Mouse (Mus musculus): ENCODE data around the gene Pde7b. TPM values are rescaled to one million over a fixed set of nuclear protein-coding genes. Genes with fewer than 3 reads are reported as not detected.

Gene Pde7b
- polyA plus RNA-seq, 1 experiment from 2014 or later = 2.1 TPM

DNA sequence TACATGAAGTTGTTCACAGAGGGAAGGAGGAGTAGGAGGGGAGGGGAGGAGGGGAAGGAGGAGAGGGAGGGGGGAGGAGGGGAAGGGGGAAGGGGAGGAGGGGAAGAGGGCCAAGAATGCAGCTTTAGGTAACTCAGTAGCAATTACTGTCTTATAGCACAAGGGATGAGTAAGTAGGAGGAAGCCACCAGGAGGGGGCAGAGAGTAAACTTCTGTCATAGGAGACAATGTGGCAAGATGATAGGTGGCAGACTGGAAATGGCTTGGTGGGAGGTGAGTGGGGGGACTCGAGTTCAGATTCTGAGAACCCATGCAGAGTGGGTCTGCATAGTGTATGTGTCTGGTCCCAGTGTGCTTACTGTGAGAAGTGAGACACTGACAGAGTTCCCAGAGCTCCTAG lies 234.1 kb downstream of the Pde7b start:
- Histone ChIP-seq H3K27me3 (ENCODE audit: insufficient read depth, poor library complexity, severe bottlenecking) (no peaks in the 10 kb centered on the region), H3K36me3 (no peaks in the 10 kb centered on the region), H3K4me1 (replicated peaks) (0 out of 2 replicates have a peak, but pooled peaks cover 12% of the 10 kb centered on the region), H3K27ac (no peak overlapping the region), H3K4me3 (no peak overlapping the region), H3K9me3 (no peaks in the 10 kb centered on the region)
- WGBS = 44% methylated on average over 1 of the region's 1 CpGs
- no peak for DNase-seq (ENCODE audit: low spot score)

DNA sequence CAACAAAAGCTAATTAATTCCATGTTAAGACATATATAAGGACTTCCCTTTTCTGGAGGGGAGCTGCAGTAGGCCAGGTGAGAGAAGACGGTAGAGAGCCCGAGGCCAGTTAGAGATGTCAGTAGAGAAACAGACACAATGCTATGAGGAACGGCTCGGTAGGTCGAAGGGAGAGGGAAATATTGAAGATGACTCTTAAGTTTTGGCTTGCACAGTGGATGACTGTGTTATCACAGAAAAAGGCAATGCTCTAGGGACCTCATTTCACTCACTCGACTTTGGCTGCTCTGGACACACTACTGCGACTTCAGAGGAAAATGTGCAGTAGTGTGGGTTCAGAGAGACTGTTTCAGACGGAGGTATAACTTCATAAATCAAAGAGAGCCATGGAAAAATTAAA lies 234.6 kb downstream of the Pde7b start:
- H3K4me3 ChIP-seq = no peak overlapping the region
- H3K36me3 ChIP-seq = no peaks in the 10 kb centered on the region
- no peaks in the 10 kb centered on the region for H3K9me3 ChIP-seq
- no peaks in the 10 kb centered on the region for H3K27me3 ChIP-seq (ENCODE audit: insufficient read depth, poor library complexity, severe bottlenecking)
- H3K27ac ChIP-seq = no peak overlapping the region
- WGBS = 79% methylated on average over 8 of the region's 8 CpGs
- H3K4me1 ChIP-seq (replicated peaks) = 0 out of 2 replicates have a peak, but pooled peaks cover 9% of the 10 kb centered on the region
- no peak for DNase-seq (ENCODE audit: low spot score)

DNA sequence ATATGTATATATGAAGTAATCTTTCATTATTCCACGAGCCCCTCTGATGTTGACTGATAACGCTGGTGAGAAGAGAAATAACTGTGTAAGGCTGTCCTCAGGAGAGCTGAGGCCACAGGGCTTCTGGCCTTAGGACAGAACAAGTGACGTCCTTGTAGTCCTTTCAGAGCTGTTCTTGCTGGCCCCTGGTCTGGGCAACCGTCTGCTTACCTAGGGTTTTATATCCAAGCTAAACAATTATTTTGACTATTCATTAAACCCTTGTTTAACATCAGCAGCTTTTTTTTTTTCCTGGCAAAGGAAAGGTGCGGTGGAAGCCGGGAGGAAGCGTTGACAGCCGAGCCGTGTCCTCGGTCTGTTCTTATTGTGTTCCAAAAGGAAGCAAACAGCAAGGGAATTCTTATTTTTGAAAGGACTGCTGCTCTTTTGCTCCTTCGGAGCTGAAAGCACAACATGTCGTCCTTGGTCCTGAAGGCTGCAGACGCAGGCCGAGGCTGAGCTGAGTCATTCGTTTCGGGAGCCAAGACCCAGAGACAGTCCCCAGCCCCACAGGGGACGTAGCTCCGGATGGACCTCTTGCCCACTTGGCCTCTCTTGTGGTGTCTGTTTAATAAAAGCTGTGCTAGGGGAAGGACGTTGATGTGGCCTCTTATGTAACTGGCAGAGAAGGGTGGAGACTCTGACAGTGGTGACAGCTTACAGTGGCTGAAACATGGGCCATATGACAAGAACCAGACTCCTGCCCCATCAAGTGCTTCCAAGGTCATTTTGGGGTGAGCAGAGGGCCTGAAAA lies 238.2 kb downstream of the Pde7b start:
- WGBS = 76% methylated on average over 19 of the region's 19 CpGs
- no peak overlapping the region for H3K27ac ChIP-seq
- no peaks in the 10 kb centered on the region for H3K27me3 ChIP-seq (ENCODE audit: insufficient read depth, poor library complexity, severe bottlenecking)
- H3K4me1 ChIP-seq (replicated peaks) = 0 out of 2 replicates have a peak, but pooled peaks cover 8% of the 10 kb centered on the region
- no peaks in the 10 kb centered on the region for H3K9me3 ChIP-seq
- no peak overlapping the region for H3K4me3 ChIP-seq
- DNase-seq (ENCODE audit: low spot score) = no peak
- no peaks in the 10 kb centered on the region for H3K36me3 ChIP-seq

DNA sequence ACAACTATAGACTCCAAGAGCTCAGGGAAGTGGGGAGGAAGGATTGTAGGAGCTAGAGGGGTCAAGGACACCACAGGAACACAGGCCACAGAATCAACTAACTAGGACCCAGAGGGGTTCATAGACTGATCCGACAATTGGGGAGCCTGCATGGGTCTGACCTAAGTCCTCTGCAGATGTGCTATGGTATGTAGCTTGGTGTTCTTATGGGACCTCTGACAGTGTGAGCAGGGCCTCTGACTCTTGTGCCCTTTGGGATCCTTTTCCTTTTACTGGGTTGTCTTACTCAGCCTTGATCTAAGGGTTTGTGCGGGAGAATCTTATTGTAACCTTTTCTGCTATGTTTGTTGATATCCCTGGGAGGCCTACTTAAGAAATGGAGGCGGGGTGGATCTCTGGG lies 239.1 kb downstream of the Pde7b start:
- Histone ChIP-seq H3K4me1 (replicated peaks) (0 out of 2 replicates have a peak, but pooled peaks cover 6% of the 10 kb centered on the region), H3K9me3 (no peaks in the 10 kb centered on the region), H3K27ac (no peak overlapping the region), H3K4me3 (no peak overlapping the region), H3K27me3 (ENCODE audit: insufficient read depth, poor library complexity, severe bottlenecking) (no peaks in the 10 kb centered on the region), H3K36me3 (no peaks in the 10 kb centered on the region)
- no peak for DNase-seq (ENCODE audit: low spot score)
- WGBS = 65% methylated on average over 3 of the region's 3 CpGs

DNA sequence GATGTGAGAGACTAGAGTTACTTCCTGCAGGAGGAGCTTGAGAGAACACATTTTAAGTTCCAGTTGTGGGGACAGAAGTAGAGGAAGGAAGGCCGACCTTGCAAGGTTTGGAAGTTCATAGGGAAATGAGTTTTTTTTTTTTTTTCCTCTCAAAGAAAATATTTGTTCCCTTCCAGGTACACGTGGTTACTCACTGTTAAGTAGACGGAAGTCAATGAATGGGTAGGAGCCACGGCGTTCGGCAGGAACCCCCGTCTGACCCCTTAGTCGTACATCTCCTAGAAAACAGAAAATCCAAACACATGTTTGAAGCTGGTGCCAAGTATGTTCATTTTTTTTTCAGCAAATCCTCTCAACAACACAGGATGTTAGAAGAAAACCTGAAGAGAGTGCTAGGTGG lies 245.4 kb downstream of the Pde7b start:
- Histone ChIP-seq H3K36me3 (no peaks in the 10 kb centered on the region), H3K27ac (no peak overlapping the region), H3K9me3 (no peaks in the 10 kb centered on the region), H3K4me3 (no peak overlapping the region), H3K27me3 (ENCODE audit: insufficient read depth, poor library complexity, severe bottlenecking) (no peaks in the 10 kb centered on the region), H3K4me1 (replicated peaks) (peaks cover 9% of the 10 kb centered on the region)
- WGBS = 91% methylated on average over 8 of the region's 8 CpGs
- DNase-seq (ENCODE audit: low spot score) = no peak

DNA sequence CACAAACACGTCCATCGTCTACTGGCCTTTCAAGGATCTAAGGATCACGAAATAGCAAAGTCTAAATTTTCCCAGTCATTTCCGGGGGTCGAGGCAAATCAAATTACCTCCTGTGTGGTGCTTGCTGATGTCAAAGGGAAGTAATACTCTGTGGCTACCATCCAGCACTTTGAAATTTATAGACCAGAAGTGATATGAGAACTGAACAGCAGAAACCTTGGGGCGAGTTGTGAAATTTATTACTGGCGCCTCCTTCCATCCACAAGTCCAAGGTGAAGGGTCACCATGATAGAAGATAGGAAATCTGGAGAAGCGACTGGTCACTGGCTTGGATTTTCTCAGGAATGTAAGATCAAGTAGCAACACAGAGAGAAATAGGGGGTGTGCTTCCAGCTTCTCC lies 246.4 kb downstream of the Pde7b start:
- no peaks in the 10 kb centered on the region for H3K9me3 ChIP-seq
- no peak for DNase-seq (ENCODE audit: low spot score)
- H3K27me3 ChIP-seq (ENCODE audit: insufficient read depth, poor library complexity, severe bottlenecking) = no peaks in the 10 kb centered on the region
- no peak overlapping the region for H3K27ac ChIP-seq
- peaks cover 16% of the 10 kb centered on the region for H3K4me1 ChIP-seq (replicated peaks)
- WGBS = 84% methylated on average over 8 of the region's 8 CpGs
- H3K4me3 ChIP-seq = no peak overlapping the region
- no peaks in the 10 kb centered on the region for H3K36me3 ChIP-seq

DNA sequence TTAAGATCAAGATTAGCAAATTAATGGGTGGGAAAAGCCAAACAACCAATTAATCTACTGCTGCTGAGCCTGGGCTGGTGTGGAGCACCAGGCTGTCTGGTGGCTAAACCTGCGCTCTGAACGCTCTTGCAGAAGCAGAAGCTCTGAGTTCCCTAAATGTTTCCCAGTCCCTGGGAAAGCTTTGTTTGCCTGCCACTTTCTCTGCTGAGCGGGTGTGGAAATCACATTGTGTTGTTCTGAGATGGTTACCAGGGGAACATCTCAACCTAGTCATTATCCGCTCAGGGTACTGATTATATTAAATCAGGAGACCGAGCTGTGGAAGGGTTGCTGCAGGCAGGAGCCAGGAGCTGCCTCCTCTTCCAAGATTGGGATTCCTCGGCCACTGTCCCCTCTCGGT lies 250.0 kb downstream of the Pde7b start:
- no peaks in the 10 kb centered on the region for H3K9me3 ChIP-seq
- DNase-seq (ENCODE audit: low spot score) = peak; percentile 38
- WGBS = 30% methylated on average over 7 of the region's 7 CpGs
- H3K4me1 ChIP-seq (replicated peaks) = peaks cover 16% of the 10 kb centered on the region
- peak overlapping the region; percentile 67 for H3K27ac ChIP-seq
- no peaks in the 10 kb centered on the region for H3K27me3 ChIP-seq (ENCODE audit: insufficient read depth, poor library complexity, severe bottlenecking)
- no peak overlapping the region for H3K4me3 ChIP-seq
- H3K36me3 ChIP-seq = no peaks in the 10 kb centered on the region

DNA sequence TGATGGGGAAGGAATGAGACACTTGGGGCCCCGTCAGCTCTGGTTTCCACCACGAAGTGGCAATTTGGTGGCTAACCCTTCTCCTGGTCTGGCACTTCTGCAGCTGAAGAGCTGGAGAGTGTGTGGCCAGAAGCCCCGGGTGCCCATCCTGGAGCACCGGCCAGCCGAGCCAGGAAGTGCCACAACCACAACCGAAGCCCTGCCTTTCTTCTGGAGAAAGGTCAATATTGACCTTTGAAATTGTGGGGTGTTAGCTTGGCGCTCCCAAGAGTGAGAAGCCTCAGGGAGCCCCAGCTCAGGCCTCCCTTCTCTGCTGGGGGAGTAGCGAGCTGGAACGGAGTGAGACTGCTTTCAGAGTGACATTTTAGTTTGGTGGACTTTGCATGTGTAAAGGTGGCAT lies 250.8 kb downstream of the Pde7b start:
- H3K27ac ChIP-seq = peak overlapping the region; percentile 37
- no peaks in the 10 kb centered on the region for H3K36me3 ChIP-seq
- DNase-seq (ENCODE audit: low spot score) = no peak

DNA sequence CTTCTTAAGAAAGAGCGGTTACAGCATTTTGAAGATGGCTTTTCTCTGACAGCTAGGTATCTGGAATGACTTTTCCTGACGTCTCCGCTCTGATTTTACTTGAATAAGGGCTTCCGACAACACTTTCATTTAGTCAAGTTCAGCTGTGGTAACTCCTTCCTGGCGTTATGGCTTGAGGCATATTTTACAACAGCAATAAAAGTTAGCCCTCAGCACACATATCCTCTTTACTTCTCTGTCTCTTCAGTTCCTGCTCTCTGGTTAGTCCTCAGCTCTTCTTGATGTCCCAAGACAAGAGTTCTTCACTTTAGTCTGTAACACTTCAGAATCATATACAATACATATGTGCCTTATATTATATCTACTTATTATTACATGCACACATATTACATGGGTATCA lies 251.4 kb downstream of the Pde7b start:
- H3K4me3 ChIP-seq = no peak overlapping the region
- H3K9me3 ChIP-seq = no peaks in the 10 kb centered on the region
- H3K27ac ChIP-seq = no peak overlapping the region
- 92% methylated on average over 5 of the region's 5 CpGs for WGBS
- DNase-seq (ENCODE audit: low spot score) = no peak
- H3K4me1 ChIP-seq (replicated peaks) = peaks cover 16% of the 10 kb centered on the region
- H3K36me3 ChIP-seq = no peaks in the 10 kb centered on the region
- H3K27me3 ChIP-seq (ENCODE audit: insufficient read depth, poor library complexity, severe bottlenecking) = no peaks in the 10 kb centered on the region

More for the DNA sequence above, 250.8 kb downstream of the Pde7b start:
- H3K4me3 ChIP-seq = no peak overlapping the region
- 61% methylated on average over 9 of the region's 9 CpGs for WGBS
- peaks cover 16% of the 10 kb centered on the region for H3K4me1 ChIP-seq (replicated peaks)
- no peaks in the 10 kb centered on the region for H3K9me3 ChIP-seq
- H3K27me3 ChIP-seq (ENCODE audit: insufficient read depth, poor library complexity, severe bottlenecking) = no peaks in the 10 kb centered on the region

DNA sequence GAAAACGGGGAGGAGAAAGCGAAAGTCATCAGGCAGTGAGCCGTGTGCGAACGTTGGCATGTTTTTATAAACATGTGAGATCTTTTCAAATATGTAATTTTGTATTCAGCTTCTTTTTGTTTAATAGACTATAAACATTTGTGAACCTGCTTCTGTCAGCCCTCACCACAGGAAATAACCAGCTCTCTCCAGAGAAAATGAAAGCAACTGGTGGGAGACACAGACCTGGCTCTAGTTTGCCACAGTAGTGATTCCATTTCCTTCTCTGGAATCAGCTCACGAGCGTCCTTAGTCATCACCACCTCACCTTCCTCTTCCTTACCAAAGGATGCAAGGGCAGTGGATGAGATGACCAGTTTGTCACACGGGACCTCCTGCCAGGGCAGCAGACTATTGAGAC lies 252.9 kb downstream of the Pde7b start:
- H3K36me3 ChIP-seq = no peaks in the 10 kb centered on the region
- H3K27me3 ChIP-seq (ENCODE audit: insufficient read depth, poor library complexity, severe bottlenecking) = no peaks in the 10 kb centered on the region

DNA sequence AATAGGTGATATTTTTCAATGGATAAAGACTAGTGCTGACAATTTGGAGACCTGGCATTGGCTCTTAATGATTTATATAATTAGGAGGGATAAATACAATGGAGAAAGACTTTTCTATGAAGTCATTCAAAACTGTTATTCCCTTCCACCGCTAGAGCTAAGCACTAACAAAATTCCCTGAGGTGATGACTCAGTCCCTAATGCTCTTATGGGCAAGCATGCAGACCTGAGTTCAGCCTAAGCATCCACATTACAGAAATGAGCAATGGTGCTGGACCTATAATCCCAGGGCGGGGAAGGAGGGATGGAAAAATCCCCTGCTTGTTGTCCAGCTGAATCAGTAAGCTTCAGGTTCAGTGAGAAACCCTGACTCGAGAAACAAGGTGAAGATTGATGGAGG lies 260.2 kb downstream of the Pde7b start:
- no peak overlapping the region for H3K27ac ChIP-seq
- 84% methylated on average over 3 of the region's 3 CpGs for WGBS

More for the DNA sequence above, 252.9 kb downstream of the Pde7b start:
- Histone ChIP-seq H3K9me3 (no peaks in the 10 kb centered on the region), H3K27ac (no peak overlapping the region), H3K4me1 (replicated peaks) (peaks cover 16% of the 10 kb centered on the region), H3K4me3 (no peak overlapping the region)
- DNase-seq (ENCODE audit: low spot score) = no peak
- WGBS = 90% methylated on average over 8 of the region's 8 CpGs

DNA sequence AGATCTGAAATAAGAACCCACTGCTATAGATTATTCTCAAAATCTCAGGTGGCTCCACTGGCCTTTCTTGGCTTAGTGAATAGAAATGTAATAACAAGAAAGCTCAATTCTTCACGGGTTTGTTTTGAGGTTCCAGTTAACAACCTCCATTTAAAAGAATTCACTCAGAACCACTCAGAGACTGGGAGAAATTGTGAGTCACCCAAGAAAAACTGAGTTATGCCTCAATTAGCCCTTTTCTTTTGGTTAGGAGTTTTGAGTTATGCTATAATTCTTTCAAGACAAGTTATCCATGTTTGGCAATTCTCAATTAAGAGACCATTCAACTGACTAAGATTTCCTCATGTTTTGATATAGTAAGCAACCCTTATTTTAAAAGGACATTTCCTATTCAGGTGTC lies 260.9 kb downstream of the Pde7b start:
- no peak for DNase-seq (ENCODE audit: low spot score)
- no peak overlapping the region for H3K4me3 ChIP-seq
- no peaks in the 10 kb centered on the region for H3K9me3 ChIP-seq
- 83% methylated on average over 1 of the region's 1 CpGs for WGBS
- H3K27ac ChIP-seq = no peak overlapping the region
- no peaks in the 10 kb centered on the region for H3K36me3 ChIP-seq
- H3K27me3 ChIP-seq (ENCODE audit: insufficient read depth, poor library complexity, severe bottlenecking) = no peaks in the 10 kb centered on the region
- no peaks in the 10 kb centered on the region for H3K4me1 ChIP-seq (replicated peaks)

More for the DNA sequence above, 260.2 kb downstream of the Pde7b start:
- no peaks in the 10 kb centered on the region for H3K4me1 ChIP-seq (replicated peaks)
- H3K9me3 ChIP-seq = no peaks in the 10 kb centered on the region
- no peak for DNase-seq (ENCODE audit: low spot score)
- H3K4me3 ChIP-seq = no peak overlapping the region
- no peaks in the 10 kb centered on the region for H3K27me3 ChIP-seq (ENCODE audit: insufficient read depth, poor library complexity, severe bottlenecking)
- H3K36me3 ChIP-seq = no peaks in the 10 kb centered on the region

DNA sequence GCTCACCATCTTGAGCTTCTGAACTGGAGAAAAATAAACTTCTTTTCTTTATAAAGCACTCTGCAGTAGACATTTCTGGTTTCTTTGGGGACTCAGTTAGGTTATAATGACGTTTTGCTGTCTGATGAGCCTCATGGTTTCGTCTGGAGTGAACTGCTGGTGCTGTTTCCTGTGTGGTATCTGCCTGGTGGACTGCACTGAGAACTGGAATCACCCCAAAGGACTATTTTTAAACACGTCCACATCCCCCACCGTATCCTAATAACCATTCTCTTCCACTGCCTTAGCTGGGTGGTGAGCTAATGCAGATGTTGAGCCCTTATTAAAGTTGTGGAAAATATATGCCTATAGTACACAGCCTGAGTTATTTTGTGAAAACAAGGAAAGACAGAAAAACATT lies 262.3 kb downstream of the Pde7b start:
- no peaks in the 10 kb centered on the region for H3K36me3 ChIP-seq
- H3K4me3 ChIP-seq = no peak overlapping the region
- no peaks in the 10 kb centered on the region for H3K9me3 ChIP-seq
- DNase-seq (ENCODE audit: low spot score) = no peak
- no peaks in the 10 kb centered on the region for H3K27me3 ChIP-seq (ENCODE audit: insufficient read depth, poor library complexity, severe bottlenecking)
- no peaks in the 10 kb centered on the region for H3K4me1 ChIP-seq (replicated peaks)
- 76% methylated on average over 4 of the region's 4 CpGs for WGBS
- H3K27ac ChIP-seq = no peak overlapping the region

Measured in hindbrain, embryonic 10.5 days (tissue).